Mouse (Mus musculus): ENCODE results near the gene Atm. TPM values are rescaled to one million over a fixed set of nuclear protein-coding genes. Genes with fewer than 3 reads are reported as not detected.

The Atm gene
- polyA plus RNA-seq, 1 experiment = not detected

- no peak for TF ChIP-seq CTCF (IDR thresholded peaks at IDR 0.05; ENCODE audit: insufficient read depth, low read depth, low read length)
- TF ChIP-seq POLR2A (IDR thresholded peaks at IDR 0.05; ENCODE audit: insufficient read depth, low read depth, low read length) = no peak
- no peaks in the 10 kb centered on the region for H3K4me1 ChIP-seq (ENCODE audit: control insufficient read depth, insufficient read depth, low read length)
- H3K27ac ChIP-seq (ENCODE audit: insufficient read depth, low read depth, low read length) = no peak overlapping the region
- WGBS = 50% methylated on average over 9 of the region's 9 CpGs
- H3K4me3 ChIP-seq (ENCODE audit: insufficient read depth, low read depth, low read length) = no peak overlapping the region
These were observed 19.0 kb downstream of the Atm start for GRCm38 (mm10) chr9:53517373-53518009.

GRCm38 (mm10) chr9:53514091-53514490 is 22.4 kb downstream of the Atm start:
- Histone ChIP-seq H3K27ac (ENCODE audit: insufficient read depth, low read depth, low read length) (no peak overlapping the region), H3K4me1 (ENCODE audit: control insufficient read depth, insufficient read depth, low read length) (no peaks in the 10 kb centered on the region), H3K4me3 (ENCODE audit: insufficient read depth, low read depth, low read length) (no peak overlapping the region)
- TF ChIP-seq POLR2A (IDR thresholded peaks at IDR 0.05; ENCODE audit: insufficient read depth, low read depth, low read length) = no peak
- TF ChIP-seq CTCF (IDR thresholded peaks at IDR 0.05; ENCODE audit: insufficient read depth, low read depth, low read length) = no peak

- 91% methylated on average over 7 of the region's 7 CpGs for WGBS
- no peak for TF ChIP-seq CTCF (IDR thresholded peaks at IDR 0.05; ENCODE audit: insufficient read depth, low read depth, low read length)
- no peak for TF ChIP-seq POLR2A (IDR thresholded peaks at IDR 0.05; ENCODE audit: insufficient read depth, low read depth, low read length)
- Histone ChIP-seq H3K27ac (ENCODE audit: insufficient read depth, low read depth, low read length) (no peak overlapping the region), H3K4me1 (ENCODE audit: control insufficient read depth, insufficient read depth, low read length) (no peaks in the 10 kb centered on the region), H3K4me3 (ENCODE audit: insufficient read depth, low read depth, low read length) (no peak overlapping the region)
These were observed 28.5 kb downstream of the Atm start for GRCm38 (mm10) chr9:53508053-53508452.

- H3K27ac ChIP-seq (ENCODE audit: insufficient read depth, low read depth, low read length) = no peak overlapping the region
- H3K4me3 ChIP-seq (ENCODE audit: insufficient read depth, low read depth, low read length) = no peak overlapping the region
- TF ChIP-seq POLR2A (IDR thresholded peaks at IDR 0.05; ENCODE audit: insufficient read depth, low read depth, low read length) = no peak
- TF ChIP-seq CTCF (IDR thresholded peaks at IDR 0.05; ENCODE audit: insufficient read depth, low read depth, low read length) = no peak
- no peaks in the 10 kb centered on the region for H3K4me1 ChIP-seq (ENCODE audit: control insufficient read depth, insufficient read depth, low read length)
These were observed 50.7 kb downstream of the Atm start for GRCm38 (mm10) chr9:53485886-53486285.

GRCm38 (mm10) chr9:53472806-53473518 is 63.6 kb downstream of the Atm start:
- WGBS = 88% methylated on average over 9 of the region's 9 CpGs

GRCm38 (mm10) chr9:53452038-53452437 is 84.5 kb downstream of the Atm start:
- WGBS = 99% methylated on average over 2 of the region's 2 CpGs
- Histone ChIP-seq H3K4me1 (ENCODE audit: control insufficient read depth, insufficient read depth, low read length) (no peaks in the 10 kb centered on the region), H3K4me3 (ENCODE audit: insufficient read depth, low read depth, low read length) (no peak overlapping the region), H3K27ac (ENCODE audit: insufficient read depth, low read depth, low read length) (no peak overlapping the region)
- TF ChIP-seq CTCF (IDR thresholded peaks at IDR 0.05; ENCODE audit: insufficient read depth, low read depth, low read length) (no peak), POLR2A (IDR thresholded peaks at IDR 0.05; ENCODE audit: insufficient read depth, low read depth, low read length) (no peak)

More at GRCm38 (mm10) chr9:53472806-53473518, 63.6 kb downstream of the Atm start:
- Histone ChIP-seq H3K4me1 (ENCODE audit: control insufficient read depth, insufficient read depth, low read length) (no peaks in the 10 kb centered on the region), H3K4me3 (ENCODE audit: insufficient read depth, low read depth, low read length) (no peak overlapping the region), H3K27ac (ENCODE audit: insufficient read depth, low read depth, low read length) (no peak overlapping the region)
- TF ChIP-seq CTCF (IDR thresholded peaks at IDR 0.05; ENCODE audit: insufficient read depth, low read depth, low read length) (no peak), POLR2A (IDR thresholded peaks at IDR 0.05; ENCODE audit: insufficient read depth, low read depth, low read length) (no peak)

GRCm38 (mm10) chr9:53450609-53451008 is 85.9 kb downstream of the Atm start:
- TF ChIP-seq CTCF (IDR thresholded peaks at IDR 0.05; ENCODE audit: insufficient read depth, low read depth, low read length) (no peak), POLR2A (IDR thresholded peaks at IDR 0.05; ENCODE audit: insufficient read depth, low read depth, low read length) (no peak)
- no peaks in the 10 kb centered on the region for H3K4me1 ChIP-seq (ENCODE audit: control insufficient read depth, insufficient read depth, low read length)
- 96% methylated on average over 1 of the region's 1 CpGs for WGBS
- no peak overlapping the region for H3K4me3 ChIP-seq (ENCODE audit: insufficient read depth, low read depth, low read length)
- no peak overlapping the region for H3K27ac ChIP-seq (ENCODE audit: insufficient read depth, low read depth, low read length)

- 94% methylated on average over 14 of the region's 14 CpGs for WGBS
- TF ChIP-seq POLR2A (IDR thresholded peaks at IDR 0.05; ENCODE audit: insufficient read depth, low read depth, low read length) (no peak), CTCF (IDR thresholded peaks at IDR 0.05; ENCODE audit: insufficient read depth, low read depth, low read length) (no peak)
These were observed 100.5 kb downstream of the Atm start for GRCm38 (mm10) chr9:53435830-53436570.

GRCm38 (mm10) chr9:53427638-53428037 is 108.9 kb downstream of the Atm start:
- H3K4me1 ChIP-seq (ENCODE audit: control insufficient read depth, insufficient read depth, low read length) = peaks cover 6% of the 10 kb centered on the region
- WGBS = 59% methylated on average over 3 of the region's 3 CpGs
- no peak overlapping the region for H3K4me3 ChIP-seq (ENCODE audit: insufficient read depth, low read depth, low read length)
- no peak overlapping the region for H3K27ac ChIP-seq (ENCODE audit: insufficient read depth, low read depth, low read length)
- no peak for TF ChIP-seq CTCF (IDR thresholded peaks at IDR 0.05; ENCODE audit: insufficient read depth, low read depth, low read length)
- no peak for TF ChIP-seq POLR2A (IDR thresholded peaks at IDR 0.05; ENCODE audit: insufficient read depth, low read depth, low read length)

More at GRCm38 (mm10) chr9:53435830-53436570, 100.5 kb downstream of the Atm start:
- Histone ChIP-seq H3K4me1 (ENCODE audit: control insufficient read depth, insufficient read depth, low read length) (no peaks in the 10 kb centered on the region), H3K27ac (ENCODE audit: insufficient read depth, low read depth, low read length) (no peak overlapping the region), H3K4me3 (ENCODE audit: insufficient read depth, low read depth, low read length) (no peak overlapping the region)

Measured in olfactory bulb, adult 2 months (tissue).